Mouse (Mus musculus): ENCODE results near the gene Sec24a. TPM values are rescaled to one million over a fixed set of nuclear protein-coding genes. Genes with fewer than 3 reads are reported as not detected.
A peak's percentile ranks its signal among the peaks of the same experiment; 100 is the strongest.
"Not testable (repeated sequence)": the region's sequence is repeated elsewhere in the genome, so short reads cannot be mapped to it uniquely, and the experiment has no call there.

Gene Sec24a
- total RNA-seq, 2 experiments from 2014 or later = 21.7 to 24.0 TPM

GRCm38 (mm10) chr11:51688330-51689328 is 74.8 kb downstream of the Sec24a start, which contains the start of gene 0610009B22Rik:
Gene 0610009B22Rik (minus strand): TSS chr11:51688874.
- peak; percentile 100 for DNase-seq

- DNase-seq = no peak
These were observed 81.5 kb downstream of the Sec24a start for GRCm38 (mm10) chr11:51681976-51682374.

- peak; percentile 91 for DNase-seq
These were observed 82.0 kb downstream of the Sec24a start for GRCm38 (mm10) chr11:51681324-51681975.

- DNase-seq = no peak
These were observed 84.0 kb downstream of the Sec24a start for GRCm38 (mm10) chr11:51679466-51679865.

GRCm38 (mm10) chr11:51677737-51678418 is 85.6 kb downstream of the Sec24a start:
- no peak for DNase-seq

- DNase-seq = no peak
These were observed 88.0 kb downstream of the Sec24a start for GRCm38 (mm10) chr11:51675386-51675785.

- no peak for DNase-seq
These were observed 90.1 kb downstream of the Sec24a start for GRCm38 (mm10) chr11:51673291-51673690.

GRCm38 (mm10) chr11:51671376-51671775 is 92.1 kb downstream of the Sec24a start:
- DNase-seq = no peak

- no peak for DNase-seq
These were observed 92.6 kb downstream of the Sec24a start for GRCm38 (mm10) chr11:51670846-51671245.

GRCm38 (mm10) chr11:51664747-51665146 is 98.7 kb downstream of the Sec24a start:
- not testable (repeated sequence) for DNase-seq

GRCm38 (mm10) chr11:51662632-51663031 is 100.8 kb downstream of the Sec24a start:
- no peak for DNase-seq

GRCm38 (mm10) chr11:51661867-51662365 is 101.5 kb downstream of the Sec24a start:
- DNase-seq = no peak

- DNase-seq = no peak
These were observed 104.7 kb downstream of the Sec24a start for GRCm38 (mm10) chr11:51658705-51659104.

GRCm38 (mm10) chr11:51658291-51658690 is 105.1 kb downstream of the Sec24a start:
- no peak for DNase-seq

- no peak for DNase-seq
These were observed 106.5 kb downstream of the Sec24a start for GRCm38 (mm10) chr11:51656798-51657521.

GRCm38 (mm10) chr11:51654891-51655290 is 108.5 kb downstream of the Sec24a start:
- no peak for DNase-seq

GRCm38 (mm10) chr11:51653736-51654135 is 109.7 kb downstream of the Sec24a start:
- DNase-seq = no peak

GRCm38 (mm10) chr11:51652889-51653418 is 110.5 kb downstream of the Sec24a start:
- no peak for DNase-seq

GRCm38 (mm10) chr11:51650691-51651515 is 112.5 kb downstream of the Sec24a start, which contains the start of the genes N4bp3 and D930048N14Rik:
Gene N4bp3 (minus strand): TSS chr11:51650842.
Gene D930048N14Rik (plus strand): TSS chr11:51650954.
- DNase-seq = peak; percentile 72

GRCm38 (mm10) chr11:51650261-51650660 is 113.2 kb downstream of the Sec24a start:
- DNase-seq = peak; percentile 39
